Mouse (Mus musculus) layer of hippocampus, postnatal 25 days (tissue): ENCODE measurements around the gene Cstf1. TPM values are rescaled to one million over a fixed set of nuclear protein-coding genes. Genes with fewer than 3 reads are reported as not detected.

ENCODE experiments used
- DNase-seq, 2 experiments: peaks; one replicate each; pipeline ENCODE4 v3.0.0; 2022; ENCODE audit warnings: mixed read lengths in 2 of 2, low spot score in 1 of 2; ENCODE audit errors: extremely low spot score in 1 of 2
- total RNA-seq, 2 experiments: library from RNA; stranded (reverse); gene quantifications; 2 replicates each; pipeline ENCODE4 v1.2.3; 2021

The Cstf1 gene
- total RNA-seq, 2 experiments from 2014 or later, result 22.8 to 25.9 TPM

DNA sequence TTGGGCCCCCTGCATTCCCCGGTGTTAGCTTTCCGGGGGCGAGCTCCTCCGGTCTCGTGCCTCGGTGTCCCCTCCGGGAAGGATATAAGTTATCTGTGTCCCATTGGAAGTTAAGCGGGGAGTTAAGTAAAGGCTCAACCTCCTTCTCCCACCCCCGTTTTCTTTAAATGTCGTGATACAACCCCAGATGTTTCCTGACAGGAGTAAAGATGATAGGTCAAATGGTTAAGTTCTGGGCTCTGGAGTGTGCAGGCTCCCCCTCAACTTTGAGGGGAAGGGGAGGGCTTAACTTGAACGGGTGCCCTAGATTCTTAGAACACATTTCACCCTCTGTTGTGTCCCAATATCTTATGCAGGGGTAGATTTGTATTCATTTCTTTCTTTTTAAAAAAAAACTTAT is 777 bp downstream of the Cstf1 start:
- DNase-seq, result no peak

GRCm38 (mm10) chr2:172376551-172376950 is 6.1 kb downstream of the Cstf1 start:
- no peak for DNase-seq

- no peak for DNase-seq
Observed at GRCm38 (mm10) chr2:172376999-172377515, 6.6 kb downstream of the Cstf1 start.

DNA sequence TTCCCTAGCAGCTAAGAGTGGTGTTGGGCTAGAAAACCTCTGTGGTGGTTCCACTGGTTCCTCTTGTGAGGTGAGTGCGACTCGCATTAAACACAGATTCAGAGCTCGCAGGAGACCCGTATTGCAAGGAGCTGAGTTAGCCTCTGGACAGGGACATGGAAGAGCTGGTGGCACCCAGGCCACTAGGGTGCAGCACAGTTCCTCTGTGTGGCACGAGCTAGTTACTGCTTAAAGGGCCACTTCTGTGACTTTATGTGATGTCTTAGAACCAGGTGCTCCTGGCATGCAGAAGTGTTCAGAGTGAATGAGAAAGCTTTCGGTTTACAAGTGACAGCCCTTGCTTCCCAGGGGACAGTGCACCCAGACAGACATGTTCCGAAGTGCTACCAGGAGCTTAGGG is 7.9 kb downstream of the Cstf1 start:
- peak in 1 of 2 experiments; percentile 49 for DNase-seq

DNA sequence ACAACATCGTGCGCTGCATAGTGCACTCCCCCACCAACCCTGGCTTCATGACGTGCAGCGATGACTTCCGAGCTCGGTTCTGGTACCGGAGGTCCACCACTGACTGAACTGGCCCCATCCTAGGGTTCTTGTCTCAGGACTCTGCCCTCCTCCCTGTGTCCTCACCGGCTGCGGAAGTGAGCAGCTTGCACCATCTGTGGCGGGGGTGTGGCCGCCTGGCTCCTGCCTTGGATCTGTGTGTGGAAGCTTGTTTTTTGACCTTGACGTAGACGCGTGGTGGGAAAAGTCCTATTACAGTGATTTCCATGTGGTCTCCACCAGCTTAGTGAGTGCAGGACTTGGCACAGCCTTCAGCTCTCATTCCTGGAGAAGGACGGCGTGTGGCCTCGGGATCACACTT is 10.0 kb downstream of the Cstf1 start:
- DNase-seq, result no peak

GRCm38 (mm10) chr2:172381341-172381740 is 10.9 kb downstream of the Cstf1 start:
- no peak for DNase-seq

DNA sequence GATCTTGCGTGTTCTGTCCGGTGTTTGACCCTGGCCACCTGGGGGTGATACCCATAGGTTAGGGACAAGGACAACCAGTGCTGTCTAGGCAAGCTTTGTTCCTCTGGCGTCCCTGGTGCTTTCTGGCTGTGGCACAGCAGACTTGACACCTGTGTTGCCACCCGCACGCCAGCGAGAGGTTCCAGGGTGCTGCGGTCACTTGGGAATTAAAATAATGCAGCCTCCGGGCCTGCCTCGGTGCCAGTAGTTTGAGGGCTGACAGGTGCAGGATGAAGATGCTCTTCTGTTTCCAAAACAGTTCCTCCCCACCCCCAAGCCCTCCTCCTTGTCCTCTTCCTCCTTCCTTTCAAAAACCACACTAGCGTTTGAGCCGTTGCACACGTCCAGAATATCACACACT is 11.4 kb downstream of the Cstf1 start:
- DNase-seq, result no peak

GRCm38 (mm10) chr2:172384715-172385114 is 14.2 kb downstream of the Cstf1 start:
- DNase-seq, result no peak

DNA sequence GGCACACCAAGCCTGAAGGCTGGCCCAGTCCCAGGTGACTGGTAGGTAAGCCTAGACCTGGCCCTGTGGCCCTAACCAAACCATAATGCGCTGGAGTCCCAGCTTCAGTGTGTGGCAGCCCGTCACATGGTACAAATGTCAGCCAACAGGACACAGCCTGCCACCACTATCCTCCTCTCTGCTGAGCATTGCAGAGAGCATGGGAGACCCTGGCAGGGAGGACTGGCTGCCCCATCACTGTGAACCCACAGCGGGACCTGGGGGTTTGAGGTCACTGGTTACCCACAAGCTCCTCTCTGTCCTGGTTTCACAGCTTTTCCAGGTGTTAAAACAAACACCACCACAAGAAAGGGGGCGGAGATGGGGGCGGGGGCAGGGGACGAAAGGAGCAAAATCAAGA is 19.9 kb downstream of the Cstf1 start:
- no peak for DNase-seq

DNA sequence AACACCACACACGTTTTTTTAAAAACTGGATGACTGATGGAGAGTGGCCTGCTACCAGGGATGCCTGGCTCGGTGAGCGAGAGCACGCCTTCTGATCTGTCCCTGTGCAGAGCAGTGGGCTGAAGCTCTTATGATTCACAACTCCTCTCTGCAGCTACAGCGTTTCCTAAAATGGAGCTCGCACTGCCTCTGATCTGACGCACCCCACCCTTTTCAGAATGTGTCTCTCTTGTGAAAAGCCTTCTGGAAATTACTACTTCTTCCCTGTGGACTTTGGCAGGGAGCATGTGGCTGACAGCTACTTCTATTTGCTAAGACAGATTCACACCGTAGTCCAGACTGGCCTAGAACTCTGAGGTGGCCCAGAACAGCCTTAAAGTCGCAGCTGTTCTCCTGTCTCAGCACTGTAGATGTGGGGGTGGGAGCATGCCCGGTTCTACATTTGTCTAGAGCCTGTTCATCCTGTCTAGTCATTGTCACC is 21.6 kb downstream of the Cstf1 start:
- no peak for DNase-seq

GRCm38 (mm10) chr2:172393391-172394051 is 23.0 kb downstream of the Cstf1 start, which contains the start of gene Cass4:
TSS of gene Cass4 (plus strand) at chr2:172393794.
- DNase-seq, result no peak

- DNase-seq, result no peak
Observed at GRCm38 (mm10) chr2:172394052-172394392, 23.5 kb downstream of the Cstf1 start.

DNA sequence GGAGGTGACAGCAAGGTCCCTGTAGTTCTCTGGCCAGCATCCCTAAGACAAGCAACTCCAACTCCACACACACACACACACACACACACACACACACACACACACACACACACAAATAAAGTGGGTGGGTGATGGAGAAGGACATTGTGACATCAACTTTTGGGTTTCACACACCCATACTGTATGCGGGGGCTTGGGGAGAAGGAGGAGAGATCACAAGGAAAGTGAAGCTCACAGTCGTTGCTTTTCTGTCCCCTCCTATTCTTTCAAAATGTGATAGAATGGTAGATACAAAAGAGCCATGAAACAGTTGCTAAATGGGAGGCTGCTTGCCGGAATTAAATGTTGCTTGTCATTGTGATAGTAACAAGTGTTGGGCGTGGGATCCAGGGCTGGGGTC is 24.2 kb downstream of the Cstf1 start:
- no peak for DNase-seq

- no peak for DNase-seq
Observed at GRCm38 (mm10) chr2:172395961-172396360, 25.5 kb downstream of the Cstf1 start.

DNA sequence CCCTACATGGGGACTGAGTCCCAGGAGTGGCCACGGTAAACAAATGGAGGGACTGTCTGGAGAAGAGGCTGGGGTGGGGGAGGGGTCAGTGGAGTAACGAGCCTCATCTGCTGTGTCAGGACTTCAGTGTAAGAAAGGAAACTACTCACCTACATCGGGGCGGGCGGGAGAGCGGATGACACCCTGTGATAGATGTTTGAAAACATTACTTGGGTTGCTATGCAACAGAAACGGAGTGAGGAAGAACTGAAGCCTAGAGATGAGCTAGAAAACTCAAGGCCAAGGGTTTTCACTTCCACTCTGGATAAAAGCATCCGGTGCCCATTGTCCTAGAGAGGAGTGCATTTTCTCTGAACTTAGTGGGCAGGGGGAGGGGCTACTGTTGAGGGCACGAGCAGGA is 29.4 kb downstream of the Cstf1 start:
- DNase-seq, result no peak

DNA sequence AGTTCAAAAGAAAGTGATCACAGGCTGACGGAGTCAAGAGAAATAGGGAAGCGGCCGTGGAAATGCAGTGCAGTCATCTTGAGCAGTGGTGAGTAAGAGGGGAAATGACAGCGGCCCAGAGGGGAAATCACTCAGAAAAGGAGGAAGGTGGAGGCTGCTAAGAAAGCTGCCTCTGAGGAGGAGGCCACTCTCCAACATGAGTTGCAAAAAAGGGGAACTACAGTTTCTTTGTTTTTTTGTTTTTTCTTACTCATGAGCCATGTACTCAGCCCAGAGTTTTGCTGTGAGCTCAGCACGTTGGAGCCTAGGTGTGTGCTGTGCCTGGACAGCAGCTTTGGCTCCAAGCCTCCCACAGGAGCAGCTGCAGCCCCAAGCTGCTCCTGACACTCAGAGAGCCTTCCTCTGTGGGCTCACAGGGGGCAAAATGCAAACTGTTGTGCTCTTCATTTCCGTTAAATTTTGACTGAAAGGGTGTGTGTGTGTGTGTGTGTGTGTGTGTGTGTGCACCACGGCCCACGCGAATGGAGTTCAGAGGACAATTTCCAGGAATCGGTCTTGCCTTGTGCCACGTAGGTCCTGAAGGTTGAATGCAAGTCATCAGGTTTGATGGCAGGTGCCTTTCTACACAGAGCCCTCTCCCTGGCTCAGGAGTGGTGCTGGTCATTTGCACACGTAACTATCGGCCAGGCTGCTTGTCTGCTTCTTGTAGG is 30.8 kb downstream of the Cstf1 start:
- DNase-seq, result no peak

GRCm38 (mm10) chr2:172404239-172404638 is 33.8 kb downstream of the Cstf1 start:
- DNase-seq, result no peak

DNA sequence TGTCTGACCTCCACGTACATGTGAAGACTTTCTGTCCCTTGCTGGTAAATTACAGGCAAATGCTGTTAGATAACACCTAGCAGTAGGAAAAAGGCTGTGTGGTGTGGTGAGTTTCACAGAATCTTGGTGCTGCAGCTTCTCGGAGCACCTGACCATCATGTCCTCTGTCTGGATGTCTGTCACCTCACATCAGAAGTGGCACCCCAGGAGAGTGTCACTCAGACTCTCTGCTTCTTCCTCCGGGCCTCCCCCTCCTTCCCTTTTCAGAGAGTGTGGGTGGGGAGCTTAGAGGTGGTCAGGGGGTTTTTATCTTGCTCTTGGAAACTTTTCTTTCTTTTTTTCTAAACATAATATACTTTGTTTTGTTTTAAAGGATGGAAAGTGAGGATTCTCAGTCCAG is 34.5 kb downstream of the Cstf1 start:
- no peak for DNase-seq

DNA sequence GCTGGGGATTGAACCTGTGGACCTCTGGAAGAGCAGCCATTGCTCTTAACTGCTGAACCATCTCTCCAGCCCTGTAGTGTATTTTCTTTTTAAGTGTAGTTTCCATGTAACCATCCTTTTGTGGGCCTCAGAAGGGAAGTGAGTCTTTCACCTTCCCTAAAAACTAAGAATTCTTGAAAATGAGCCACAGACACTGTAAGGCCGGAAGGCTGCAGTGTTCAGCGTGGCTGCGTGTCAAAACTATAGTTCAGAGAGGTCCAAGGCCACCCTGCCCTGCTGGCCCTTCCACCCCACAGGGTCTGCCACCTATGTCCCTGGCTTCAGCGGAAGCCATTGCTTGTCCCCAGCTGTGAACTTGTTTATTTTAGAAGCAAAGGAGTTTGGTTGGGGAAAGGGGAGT is 35.7 kb downstream of the Cstf1 start:
- DNase-seq, result no peak

DNA sequence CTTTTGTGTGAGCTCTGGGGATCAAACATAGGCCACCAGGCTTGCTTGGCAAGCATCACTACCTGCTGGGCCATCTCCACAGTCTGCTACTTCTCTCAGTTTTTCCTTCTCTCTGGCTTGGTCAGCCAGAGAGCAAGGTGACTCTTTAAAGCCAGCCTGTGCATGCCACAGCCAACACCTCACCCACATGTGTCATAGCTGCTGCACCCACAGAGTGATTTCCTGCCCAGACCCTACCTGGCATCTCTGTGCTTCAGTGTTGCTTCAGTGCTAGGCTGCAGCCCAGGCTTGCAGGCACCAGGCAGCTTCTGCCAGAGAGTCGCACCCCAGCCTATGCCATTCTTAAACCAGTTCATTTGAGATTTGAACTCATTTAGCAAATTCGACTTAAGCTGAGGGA is 37.0 kb downstream of the Cstf1 start:
- no peak for DNase-seq

- DNase-seq, result no peak
Observed at GRCm38 (mm10) chr2:172410686-172411085, 40.2 kb downstream of the Cstf1 start.

DNA sequence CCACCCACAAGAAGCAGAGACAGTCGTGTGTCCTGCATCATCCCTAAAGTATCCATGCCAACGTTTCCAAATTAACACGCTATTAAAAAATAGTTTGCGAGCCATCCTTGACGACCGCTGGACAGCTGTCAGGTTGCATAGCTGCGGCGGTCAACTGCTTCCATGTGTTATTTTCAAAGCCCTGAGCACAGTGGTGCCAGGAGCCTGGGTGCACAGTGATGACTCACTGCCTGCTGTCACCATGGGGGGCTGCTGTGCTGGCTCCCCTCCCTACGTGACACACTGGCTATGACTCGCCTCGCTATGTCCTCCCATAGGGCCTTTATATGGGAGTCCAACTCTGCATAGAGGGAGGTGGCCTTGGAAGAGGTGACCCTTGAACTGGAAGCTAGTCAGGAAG is 40.6 kb downstream of the Cstf1 start:
- DNase-seq, result no peak
